Mouse (Mus musculus): ENCODE measurements around the gene Ctsf. TPM values are rescaled to one million over a fixed set of nuclear protein-coding genes. Genes with fewer than 3 reads are reported as not detected.
"Not testable (repeated sequence)": the region's sequence is repeated elsewhere in the genome, so short reads cannot be mapped to it uniquely, and the experiment has no call there.

Ctsf gene
- total RNA-seq, 2 experiments from 2014 or later, result 38.9 to 40.9 TPM

- no peak for DNase-seq (ENCODE audit: low spot score in 2 of 2)
These were observed 7.4 kb upstream of the Ctsf start for GRCm38 (mm10) chr19:4847490-4847889.

GRCm38 (mm10) chr19:4849800-4850199, 5.1 kb upstream of the Ctsf start:
- no peak for DNase-seq (ENCODE audit: low spot score in 2 of 2)

- no peak for DNase-seq (ENCODE audit: low spot score in 2 of 2)
These were observed 4.6 kb upstream of the Ctsf start for GRCm38 (mm10) chr19:4850281-4850680.

GRCm38 (mm10) chr19:4855470-4855820, 515 bp downstream of the Ctsf start:
- DNase-seq (ENCODE audit: low spot score in 2 of 2), result no peak

GRCm38 (mm10) chr19:4855951-4856350, 1.0 kb downstream of the Ctsf start:
- DNase-seq (ENCODE audit: low spot score in 2 of 2), result no peak

- DNase-seq (ENCODE audit: low spot score in 2 of 2), result no peak
These were observed 4.2 kb downstream of the Ctsf start for GRCm38 (mm10) chr19:4859081-4859480.

- no peak for DNase-seq (ENCODE audit: low spot score in 2 of 2)
These were observed 8.1 kb downstream of the Ctsf start for GRCm38 (mm10) chr19:4863048-4863447.

GRCm38 (mm10) chr19:4865147-4865546, 10.2 kb downstream of the Ctsf start:
- no peak for DNase-seq (ENCODE audit: low spot score in 2 of 2)

- not testable (repeated sequence) for DNase-seq (ENCODE audit: low spot score in 2 of 2)
These were observed 19.7 kb downstream of the Ctsf start for GRCm38 (mm10) chr19:4874613-4875012.

- no peak for DNase-seq (ENCODE audit: low spot score in 2 of 2)
These were observed 21.3 kb downstream of the Ctsf start for GRCm38 (mm10) chr19:4876241-4876640.

GRCm38 (mm10) chr19:4876755-4877154, 21.8 kb downstream of the Ctsf start:
- no peak for DNase-seq (ENCODE audit: low spot score in 2 of 2)

- peak in 1 of 2 experiments; percentile 41 for DNase-seq (ENCODE audit: low spot score in 2 of 2)
These were observed 22.9 kb downstream of the Ctsf start, which contains the start of gene Actn3 for GRCm38 (mm10) chr19:4877785-4878184. Gene Actn3 (minus strand): TSS chr19:4877909.

- DNase-seq (ENCODE audit: low spot score in 2 of 2), result peak; percentile 90 to 94
These were observed 23.7 kb downstream of the Ctsf start, which contains the start of gene Zdhhc24 for GRCm38 (mm10) chr19:4878405-4879323. Gene Zdhhc24 (plus strand): TSS chr19:4878668.

GRCm38 (mm10) chr19:4879324-4879703, 24.4 kb downstream of the Ctsf start:
- no peak for DNase-seq (ENCODE audit: low spot score in 2 of 2)

- no peak for DNase-seq (ENCODE audit: low spot score in 2 of 2)
These were observed 29.0 kb downstream of the Ctsf start for GRCm38 (mm10) chr19:4883961-4884360.

- DNase-seq (ENCODE audit: low spot score in 2 of 2), result no peak
These were observed 34.9 kb downstream of the Ctsf start for GRCm38 (mm10) chr19:4889791-4890190.

GRCm38 (mm10) chr19:4891798-4892197, 36.9 kb downstream of the Ctsf start:
- no peak for DNase-seq (ENCODE audit: low spot score in 2 of 2)

GRCm38 (mm10) chr19:4896780-4897520, 42.0 kb downstream of the Ctsf start:
- DNase-seq (ENCODE audit: low spot score in 2 of 2), result no peak

- DNase-seq (ENCODE audit: low spot score in 2 of 2), result no peak
These were observed 44.0 kb downstream of the Ctsf start for GRCm38 (mm10) chr19:4898972-4899371.

GRCm38 (mm10) chr19:4899888-4900287, 45.0 kb downstream of the Ctsf start:
- DNase-seq (ENCODE audit: low spot score in 2 of 2), result no peak

GRCm38 (mm10) chr19:4905979-4906794, 51.3 kb downstream of the Ctsf start, which contains the start of gene Bbs1:
Gene Bbs1 (minus strand): TSS chr19:4906628.
- peak; percentile 57 to 81 for DNase-seq (ENCODE audit: low spot score in 2 of 2)
